Mouse (Mus musculus): ENCODE results near the gene Rasgef1b. TPM values are rescaled to one million over a fixed set of nuclear protein-coding genes. Genes with fewer than 3 reads are reported as not detected.

Rasgef1b gene
- polyA plus RNA-seq, 1 experiment, result 13.5 TPM

DNA sequence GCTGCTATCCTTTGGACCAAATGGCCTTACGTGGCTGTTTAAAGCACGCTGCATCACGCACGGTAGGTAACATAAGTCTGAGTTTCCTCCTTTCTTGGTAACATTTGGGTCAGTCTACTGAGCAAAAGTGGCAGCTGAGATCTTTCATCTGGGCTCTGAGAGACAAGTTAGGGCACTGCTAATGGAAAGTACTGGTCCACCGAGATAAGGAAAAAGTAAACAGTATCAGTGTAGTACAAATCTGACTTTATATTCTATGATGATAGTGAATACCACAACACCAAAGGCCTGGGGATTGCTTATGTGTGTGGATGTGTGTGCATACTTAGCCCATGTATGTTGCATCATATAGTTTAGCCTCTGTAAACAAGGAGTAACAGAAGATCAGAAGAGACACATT lies 358.2 kb downstream of the Rasgef1b start:
- 53% methylated on average over 5 of the region's 5 CpGs for WGBS
- no peak for DNase-seq
- no peak for TF ChIP-seq POLR2A (IDR thresholded peaks at IDR 0.05; ENCODE audit: borderline replicate concordance, extremely low read depth, low read depth, low read length)
- no peak for TF ChIP-seq CTCF (IDR thresholded peaks at IDR 0.05; ENCODE audit: insufficient read depth, low read length)
- Histone ChIP-seq H3K4me3 (replicated peaks; ENCODE audit: extremely low read depth, low read depth, low read length) (no peak overlapping the region), H3K4me1 (ENCODE audit: control insufficient read depth, insufficient read depth, low read length) (no peaks in the 10 kb centered on the region; the same call in 1 of the 2 replicates)

DNA sequence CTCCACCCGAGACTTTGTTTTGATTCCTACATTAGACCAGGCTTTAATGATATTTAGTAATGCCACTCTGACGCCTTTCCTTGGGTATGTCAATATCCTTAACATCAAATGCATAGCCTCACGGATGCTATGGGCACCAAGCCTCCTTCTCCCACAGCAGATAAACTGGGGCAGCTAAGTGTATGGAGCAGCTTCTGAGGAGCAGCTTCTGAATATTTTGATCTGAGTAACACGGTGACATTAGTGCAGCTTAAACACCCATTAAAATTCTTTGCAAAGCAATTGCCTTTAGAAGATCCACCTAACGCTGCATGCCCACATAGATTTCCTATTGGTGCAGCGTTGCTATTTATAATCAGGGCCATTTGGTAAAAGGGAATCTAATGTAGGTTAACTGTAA lies 359.6 kb downstream of the Rasgef1b start:
- no peak for DNase-seq
- 86% methylated on average over 6 of the region's 6 CpGs for WGBS
- H3K4me1 ChIP-seq (ENCODE audit: control insufficient read depth, insufficient read depth, low read length), result no peaks in the 10 kb centered on the region; the same call in 1 of the 2 replicates
- H3K4me3 ChIP-seq (replicated peaks; ENCODE audit: extremely low read depth, low read depth, low read length), result no peak overlapping the region
- TF ChIP-seq POLR2A (IDR thresholded peaks at IDR 0.05; ENCODE audit: borderline replicate concordance, extremely low read depth, low read depth, low read length) (no peak), CTCF (IDR thresholded peaks at IDR 0.05; ENCODE audit: insufficient read depth, low read length) (no peak)

DNA sequence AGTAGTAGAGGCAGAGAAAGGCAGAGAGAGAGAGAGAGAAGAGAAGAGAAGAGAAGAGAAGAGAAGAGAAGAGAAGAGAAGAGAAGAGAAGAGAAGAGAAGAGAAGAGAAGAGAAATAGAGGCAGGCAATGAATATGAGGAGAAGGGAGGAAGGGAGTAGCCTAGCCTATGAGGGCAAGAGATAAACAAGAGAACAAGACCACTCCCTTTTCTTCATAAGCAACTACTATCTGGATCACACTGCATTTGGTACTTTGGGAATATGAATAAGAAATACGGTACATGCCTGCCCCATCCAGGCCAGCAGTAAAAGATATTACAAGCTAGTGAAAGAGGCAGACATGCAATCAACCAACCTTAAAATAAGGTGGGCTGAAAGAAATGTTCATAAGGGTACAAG lies 360.2 kb downstream of the Rasgef1b start:
- TF ChIP-seq CTCF (IDR thresholded peaks at IDR 0.05; ENCODE audit: insufficient read depth, low read length), result no peak
- TF ChIP-seq POLR2A (IDR thresholded peaks at IDR 0.05; ENCODE audit: borderline replicate concordance, extremely low read depth, low read depth, low read length), result no peak
- Histone ChIP-seq H3K4me3 (replicated peaks; ENCODE audit: extremely low read depth, low read depth, low read length) (no peak overlapping the region), H3K4me1 (ENCODE audit: control insufficient read depth, insufficient read depth, low read length) (no peaks in the 10 kb centered on the region; the same call in 1 of the 2 replicates)
- WGBS, result 91% methylated on average over 1 of the region's 1 CpGs
- no peak for DNase-seq

DNA sequence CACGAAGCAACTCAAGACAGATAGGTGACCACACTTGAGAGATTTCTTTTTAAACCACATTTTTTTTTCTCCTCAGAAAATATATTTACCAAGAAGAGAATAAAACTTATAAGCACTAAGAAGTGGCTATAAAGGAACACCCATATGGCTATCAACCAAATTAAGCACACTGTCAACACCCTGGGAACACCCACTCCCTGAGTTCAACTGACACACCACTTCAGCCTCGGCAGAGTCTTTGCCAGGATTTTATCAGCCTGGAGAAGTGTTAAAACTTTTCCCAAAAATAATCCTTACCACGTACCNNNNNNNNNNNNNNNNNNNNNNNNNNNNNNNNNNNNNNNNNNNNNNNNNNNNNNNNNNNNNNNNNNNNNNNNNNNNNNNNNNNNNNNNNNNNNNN lies 368.3 kb downstream of the Rasgef1b start:
- no peak for DNase-seq
- TF ChIP-seq CTCF (IDR thresholded peaks at IDR 0.05; ENCODE audit: insufficient read depth, low read length), result no peak
- TF ChIP-seq POLR2A (IDR thresholded peaks at IDR 0.05; ENCODE audit: borderline replicate concordance, extremely low read depth, low read depth, low read length), result no peak
- H3K4me1 ChIP-seq (ENCODE audit: control insufficient read depth, insufficient read depth, low read length), result peaks cover 2% of the 10 kb centered on the region; the same call in 1 of the 2 replicates
- no peak overlapping the region for H3K4me3 ChIP-seq (replicated peaks; ENCODE audit: extremely low read depth, low read depth, low read length)
- 60% methylated on average over 3 of the region's 3 CpGs for WGBS

DNA sequence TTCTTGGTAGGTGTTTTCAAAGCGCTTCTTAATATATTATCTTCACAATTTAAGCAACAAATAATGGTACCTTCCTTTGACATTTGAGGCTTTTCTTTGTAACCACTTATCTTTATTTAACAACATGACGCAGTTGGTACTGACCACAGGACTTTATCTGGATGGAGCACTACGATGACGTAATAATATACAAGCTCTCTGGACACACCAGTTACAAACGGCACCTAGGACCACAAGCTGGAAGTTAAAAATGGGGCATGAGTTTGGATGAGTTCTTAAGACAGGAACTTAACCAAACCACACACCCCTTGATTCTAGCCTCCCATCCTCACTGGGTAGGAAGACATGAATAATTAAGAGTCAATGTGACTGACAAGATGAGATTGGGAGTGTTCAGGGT lies 369.6 kb downstream of the Rasgef1b start:
- no peak overlapping the region for H3K4me3 ChIP-seq (replicated peaks; ENCODE audit: extremely low read depth, low read depth, low read length)
- 66% methylated on average over 5 of the region's 5 CpGs for WGBS
- H3K4me1 ChIP-seq (ENCODE audit: control insufficient read depth, insufficient read depth, low read length), result peaks cover 2% of the 10 kb centered on the region; the same call in 1 of the 2 replicates
- DNase-seq, result no peak
- TF ChIP-seq CTCF (IDR thresholded peaks at IDR 0.05; ENCODE audit: insufficient read depth, low read length), result no peak

DNA sequence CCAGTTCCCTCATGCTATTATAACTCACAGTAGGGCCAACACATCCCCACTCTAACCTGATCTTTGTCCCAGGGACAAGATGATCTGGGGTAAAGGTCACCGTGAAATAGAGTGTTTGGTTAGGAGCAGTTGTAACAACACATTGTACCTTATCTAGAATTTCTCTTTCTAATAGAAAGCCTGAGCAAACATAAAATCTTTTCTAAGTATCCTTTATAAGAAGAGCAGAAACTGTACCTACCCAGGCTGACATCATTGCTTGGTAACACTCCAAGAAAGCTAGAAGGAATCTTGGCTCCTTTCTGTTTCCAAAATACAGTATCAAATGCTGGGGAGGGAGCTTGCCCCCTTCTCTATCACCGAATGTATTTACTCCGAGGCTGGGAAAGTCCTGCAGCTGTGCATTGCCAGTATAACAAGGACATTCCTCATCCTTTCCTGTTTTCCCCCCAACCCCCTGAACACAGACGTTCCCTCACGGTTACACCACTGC lies 374.2 kb downstream of the Rasgef1b start:
- no peak for TF ChIP-seq CTCF (IDR thresholded peaks at IDR 0.05; ENCODE audit: insufficient read depth, low read length)
- Histone ChIP-seq H3K4me3 (replicated peaks; ENCODE audit: extremely low read depth, low read depth, low read length) (no peak overlapping the region), H3K4me1 (ENCODE audit: control insufficient read depth, insufficient read depth, low read length) (no peaks in the 10 kb centered on the region)
- WGBS, result 24% methylated on average over 5 of the region's 5 CpGs
- no peak for DNase-seq

DNA sequence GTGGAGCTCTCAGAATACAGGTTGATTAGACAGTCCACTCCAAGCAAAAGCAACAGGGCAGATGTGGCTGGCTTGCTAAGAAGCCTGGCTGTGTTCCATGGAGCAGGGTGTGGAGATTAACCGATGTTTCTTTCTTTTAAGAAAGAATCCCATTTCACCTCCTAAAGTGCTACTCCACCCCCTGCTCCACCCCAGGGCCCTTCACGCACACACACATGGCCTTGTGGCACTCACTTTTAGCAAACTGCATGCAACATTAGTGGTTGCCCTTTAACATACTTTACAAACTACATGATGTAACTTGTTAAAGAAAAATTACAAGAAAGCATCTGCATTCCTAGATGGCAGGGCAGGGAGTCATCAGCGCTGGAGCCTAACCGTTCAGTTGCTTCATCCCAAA lies 378.8 kb downstream of the Rasgef1b start:
- no peaks in the 10 kb centered on the region for H3K4me1 ChIP-seq (ENCODE audit: control insufficient read depth, insufficient read depth, low read length)
- WGBS, result 66% methylated on average over 4 of the region's 4 CpGs
- H3K4me3 ChIP-seq (replicated peaks; ENCODE audit: extremely low read depth, low read depth, low read length), result no peak overlapping the region
- DNase-seq, result no peak
- TF ChIP-seq CTCF (IDR thresholded peaks at IDR 0.05; ENCODE audit: insufficient read depth, low read length), result no peak
- no peak for TF ChIP-seq POLR2A (IDR thresholded peaks at IDR 0.05; ENCODE audit: borderline replicate concordance, extremely low read depth, low read depth, low read length)

DNA sequence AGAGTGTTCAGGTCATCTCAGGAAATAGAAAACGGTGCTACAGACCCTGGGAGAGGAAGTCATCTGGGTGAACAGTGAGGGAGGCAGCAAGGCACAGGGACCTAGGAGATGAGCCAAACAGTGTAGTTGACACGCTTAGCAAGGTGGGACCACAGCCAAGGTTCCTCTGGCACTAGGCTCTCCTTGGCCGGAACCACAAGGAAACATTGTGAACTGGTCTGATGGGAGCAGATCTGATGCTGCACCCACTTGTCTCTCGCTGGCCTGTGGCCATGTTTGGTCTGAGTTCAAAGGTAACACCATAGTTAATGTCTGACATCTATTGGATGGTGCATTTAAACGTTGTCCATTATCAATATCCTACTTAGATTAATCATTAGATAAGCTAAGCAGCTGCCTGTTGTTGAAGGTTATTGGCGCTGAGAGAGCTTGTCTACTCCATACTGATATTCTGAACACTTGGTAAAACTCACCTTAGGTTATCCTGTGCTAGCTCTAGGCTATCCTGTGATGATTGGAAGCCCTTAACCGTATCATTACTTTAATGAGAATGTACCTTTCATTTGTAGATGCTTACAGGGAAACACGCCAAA lies 380.5 kb downstream of the Rasgef1b start:
- no peak overlapping the region for H3K4me3 ChIP-seq (replicated peaks; ENCODE audit: extremely low read depth, low read depth, low read length)
- WGBS, result 54% methylated on average over 8 of the region's 8 CpGs
- no peak for TF ChIP-seq POLR2A (IDR thresholded peaks at IDR 0.05; ENCODE audit: borderline replicate concordance, extremely low read depth, low read depth, low read length)
- no peak for TF ChIP-seq CTCF (IDR thresholded peaks at IDR 0.05; ENCODE audit: insufficient read depth, low read length)
- no peaks in the 10 kb centered on the region for H3K4me1 ChIP-seq (ENCODE audit: control insufficient read depth, insufficient read depth, low read length)
- no peak for DNase-seq

DNA sequence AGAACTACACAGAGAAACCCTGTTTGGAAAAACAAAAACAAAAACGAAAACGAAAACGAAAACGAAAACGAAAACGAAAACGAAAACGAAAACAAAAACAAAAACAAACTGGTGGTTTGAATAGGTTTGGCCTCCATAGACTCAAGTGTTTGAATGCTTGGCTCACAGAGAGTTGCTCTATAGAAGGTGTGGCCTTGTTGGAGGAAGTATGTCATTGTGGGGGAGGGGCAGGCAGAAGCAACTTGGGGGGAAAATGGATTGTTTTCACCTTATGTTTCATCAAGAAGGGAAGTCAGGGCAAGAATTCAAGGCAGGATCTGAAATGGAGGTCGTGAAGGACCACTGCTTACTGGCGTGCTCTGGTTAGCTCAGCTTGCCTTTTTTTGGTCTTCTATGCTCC lies 386.3 kb downstream of the Rasgef1b start:
- 95% methylated on average over 10 of the region's 10 CpGs for WGBS
- DNase-seq, result no peak
- no peak for TF ChIP-seq POLR2A (IDR thresholded peaks at IDR 0.05; ENCODE audit: borderline replicate concordance, extremely low read depth, low read depth, low read length)
- no peak for TF ChIP-seq CTCF (IDR thresholded peaks at IDR 0.05; ENCODE audit: insufficient read depth, low read length)
- no peak overlapping the region for H3K4me3 ChIP-seq (replicated peaks; ENCODE audit: extremely low read depth, low read depth, low read length)
- no peaks in the 10 kb centered on the region for H3K4me1 ChIP-seq (ENCODE audit: control insufficient read depth, insufficient read depth, low read length)

DNA sequence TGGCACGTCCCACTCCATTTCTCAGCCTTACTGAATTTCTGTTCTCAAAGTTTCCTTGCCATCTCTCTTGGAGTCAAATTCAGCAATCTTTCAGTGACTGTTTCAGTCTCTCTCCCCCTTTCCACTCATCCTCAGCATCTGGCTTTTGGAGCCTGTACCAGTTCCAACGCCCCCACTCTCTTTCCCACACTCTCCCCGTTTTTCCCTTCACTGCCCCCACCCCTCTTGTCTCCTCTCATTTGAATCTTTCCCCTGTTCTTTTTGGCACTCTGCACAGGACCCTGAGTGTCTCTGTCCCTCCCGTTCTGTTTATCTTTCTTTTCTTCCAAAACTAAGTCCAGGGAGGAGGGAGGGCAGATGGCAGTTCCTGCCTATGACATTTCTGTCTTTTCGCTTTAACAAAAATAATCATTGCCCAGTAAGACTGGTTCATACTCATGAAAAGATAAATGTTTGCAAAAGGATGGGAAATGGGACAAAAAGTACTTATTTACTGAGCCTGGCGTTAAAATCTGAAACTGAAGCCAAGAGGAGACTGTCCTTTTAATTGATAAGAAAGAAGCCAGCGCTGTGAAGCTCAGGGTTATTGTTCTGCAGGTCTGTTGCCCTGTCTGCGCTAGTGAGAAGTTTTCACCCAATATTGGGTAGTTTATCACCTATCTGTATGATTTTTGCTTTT lies 388.4 kb downstream of the Rasgef1b start:
- no peak overlapping the region for H3K4me3 ChIP-seq (replicated peaks; ENCODE audit: extremely low read depth, low read depth, low read length)
- no peaks in the 10 kb centered on the region for H3K4me1 ChIP-seq (ENCODE audit: control insufficient read depth, insufficient read depth, low read length)
- 58% methylated on average over 8 of the region's 8 CpGs for WGBS
- no peak for TF ChIP-seq POLR2A (IDR thresholded peaks at IDR 0.05; ENCODE audit: borderline replicate concordance, extremely low read depth, low read depth, low read length)
- no peak for TF ChIP-seq CTCF (IDR thresholded peaks at IDR 0.05; ENCODE audit: insufficient read depth, low read length)
- no peak for DNase-seq
